Mouse (Mus musculus): ENCODE measurements at regions not wholly inside any gene's neighbourhood (a gene's known extent, or its start where the extent isn't known, plus 50 kb on each side); places are given as distances from the start of the nearest gene placed in this dataset.

GRCm38 (mm10) chr2:17900202-17900601 is 96.6 kb downstream of the H2al2a start:
- TF ChIP-seq CTCF (IDR thresholded peaks at IDR 0.05; ENCODE audit: extremely low read depth, insufficient read depth, low read length) (no peak), POLR2A (IDR thresholded peaks at IDR 0.05; ENCODE audit: extremely low read depth, insufficient read depth, low read length) (no peak)

Measured in cortical plate, adult 2 months (tissue).